Mouse (Mus musculus) kidney, embryonic 15.5 days (tissue): ENCODE results near the gene Me3. TPM values are rescaled to one million over a fixed set of nuclear protein-coding genes. Genes with fewer than 3 reads are reported as not detected.

Experiments used
- ATAC-seq: fragments of 200-750 bp; cut with Nextera tagmentation; replicated peaks from 2 replicates; pipeline ENCODE4 v1.8.0; 2017; ENCODE audit warnings: moderate TSS enrichment; ENCODE audit not compliant: low FRiP score
- H3K27ac ChIP-seq: fragments of 300-500 bp; sonication (generic); 2 replicates; pipeline ENCODE4 v1.5.1; 2015; ENCODE audit warnings: mild to moderate bottlenecking, inconsistent platforms
- H3K27me3 ChIP-seq: fragments of 300-500 bp; sonication (generic); 2 replicates; pipeline ENCODE4 v1.6.1; 2015; ENCODE audit warnings: inconsistent platforms
- H3K36me3 ChIP-seq: fragments of 300-500 bp; sonication (generic); 2 replicates; pipeline ENCODE4 v1.6.1; 2015; ENCODE audit warnings: inconsistent platforms
- H3K4me1 ChIP-seq: fragments of 300-500 bp; sonication (generic); 2 replicates; pipeline ENCODE4 v1.6.1; 2015; ENCODE audit warnings: inconsistent platforms
- H3K4me2 ChIP-seq: fragments of 300-500 bp; sonication (generic); 2 replicates; pipeline ENCODE4 v1.6.1; 2015; ENCODE audit warnings: moderate library complexity, mild to moderate bottlenecking, inconsistent platforms
- H3K4me3 ChIP-seq: fragments of 300-500 bp; sonication (generic); replicated peaks from 2 replicates; pipeline ENCODE4 v1.5.1; 2015; ENCODE audit warnings: mild to moderate bottlenecking, inconsistent platforms
- H3K9ac ChIP-seq: fragments of 300-500 bp; sonication (generic); 2 replicates; pipeline ENCODE4 v1.6.1; 2015; ENCODE audit warnings: mild to moderate bottlenecking, inconsistent platforms
- H3K9me3 ChIP-seq: fragments of 300-500 bp; sonication (generic); replicated peaks from 2 replicates; pipeline ENCODE4 v1.6.1; 2016; ENCODE audit warnings: inconsistent platforms
- WGBS: fragments of 180-500 bp; shearing (Covaris S2); methylation state at CpG from one replicate; pipeline ENCODE4 v1.1.7; 2015; ENCODE audit warnings: mixed read lengths; 5-methylcytosine and 5-hydroxymethylcytosine counted together
- polyA plus RNA-seq: library from polyadenylated mRNA; unstranded; fragments of >200 nt; fragmentation: Nextera tagmentation; extraction: Ambion mirVana; gene quantifications from 2 replicates; pipeline ENCODE4 v1.2.1, GENCODE M21; 2015

Gene Me3
- polyA plus RNA-seq, 1 experiment from 2014 or later: 11.4 TPM

GRCm38 (mm10) chr7:89798358-89799020 is 166.3 kb downstream of the Me3 start:
- Histone ChIP-seq H3K27ac (no peak overlapping the region), H3K4me1 (no peaks in the 10 kb centered on the region), H3K27me3 (no peaks in the 10 kb centered on the region), H3K36me3 (no peaks in the 10 kb centered on the region), H3K4me3 (no peak overlapping the region), H3K4me2 (no peak overlapping the region), H3K9me3 (no peaks in the 10 kb centered on the region), H3K9ac (no peak overlapping the region)
- no peak for ATAC-seq
- WGBS: 60% methylated on average over 8 of the region's 8 CpGs

- H3K4me3 ChIP-seq: no peak overlapping the region
- H3K9me3 ChIP-seq: no peaks in the 10 kb centered on the region
- no peak overlapping the region for H3K9ac ChIP-seq
- WGBS: 55% methylated on average over 3 of the region's 3 CpGs
- H3K4me1 ChIP-seq: no peaks in the 10 kb centered on the region
- no peak overlapping the region for H3K27ac ChIP-seq
- H3K27me3 ChIP-seq: no peaks in the 10 kb centered on the region
- no peaks in the 10 kb centered on the region for H3K36me3 ChIP-seq
- H3K4me2 ChIP-seq: no peak overlapping the region
- no peak for ATAC-seq
These were observed 170.3 kb downstream of the Me3 start for GRCm38 (mm10) chr7:89802447-89802846.

- 85% methylated on average over 4 of the region's 4 CpGs for WGBS
- H3K4me1 ChIP-seq: no peaks in the 10 kb centered on the region
- no peaks in the 10 kb centered on the region for H3K9me3 ChIP-seq
- no peaks in the 10 kb centered on the region for H3K36me3 ChIP-seq
- no peak for ATAC-seq
- H3K4me3 ChIP-seq: no peak overlapping the region
- no peak overlapping the region for H3K27ac ChIP-seq
- no peaks in the 10 kb centered on the region for H3K27me3 ChIP-seq
- no peak overlapping the region for H3K9ac ChIP-seq
- no peak overlapping the region for H3K4me2 ChIP-seq
These were observed 171.8 kb downstream of the Me3 start for GRCm38 (mm10) chr7:89803966-89804365.

GRCm38 (mm10) chr7:89809400-89809799 is 177.2 kb downstream of the Me3 start:
- H3K4me2 ChIP-seq: no peak overlapping the region
- H3K9me3 ChIP-seq: no peaks in the 10 kb centered on the region
- no peaks in the 10 kb centered on the region for H3K36me3 ChIP-seq
- no peaks in the 10 kb centered on the region for H3K4me1 ChIP-seq
- 47% methylated on average over 2 of the region's 2 CpGs for WGBS
- H3K27me3 ChIP-seq: no peaks in the 10 kb centered on the region
- H3K9ac ChIP-seq: no peak overlapping the region
- no peak overlapping the region for H3K4me3 ChIP-seq
- H3K27ac ChIP-seq: no peak overlapping the region
- ATAC-seq: no peak

GRCm38 (mm10) chr7:89828436-89829065 is 196.4 kb downstream of the Me3 start:
- H3K9ac ChIP-seq: no peak overlapping the region
- H3K27me3 ChIP-seq: no peaks in the 10 kb centered on the region
- no peaks in the 10 kb centered on the region for H3K9me3 ChIP-seq
- H3K4me2 ChIP-seq: no peak overlapping the region
- no peaks in the 10 kb centered on the region for H3K36me3 ChIP-seq
- ATAC-seq: no peak
- no peak overlapping the region for H3K27ac ChIP-seq
- WGBS: 76% methylated on average over 4 of the region's 4 CpGs
- 0 out of 2 replicates have a peak, but pooled peaks cover 3% of the 10 kb centered on the region for H3K4me1 ChIP-seq
- no peak overlapping the region for H3K4me3 ChIP-seq

- Histone ChIP-seq H3K27ac (no peak overlapping the region), H3K36me3 (no peaks in the 10 kb centered on the region), H3K4me1 (0 out of 2 replicates have a peak, but pooled peaks cover 3% of the 10 kb centered on the region), H3K27me3 (no peaks in the 10 kb centered on the region), H3K4me3 (no peak overlapping the region), H3K9ac (no peak overlapping the region), H3K4me2 (no peak overlapping the region), H3K9me3 (no peaks in the 10 kb centered on the region)
- peak; percentile 76 for ATAC-seq
- WGBS: 42% methylated on average over 7 of the region's 7 CpGs
These were observed 197.0 kb downstream of the Me3 start for GRCm38 (mm10) chr7:89829201-89829600.

- no peak for ATAC-seq
- no peak overlapping the region for H3K4me3 ChIP-seq
- no peaks in the 10 kb centered on the region for H3K36me3 ChIP-seq
- 0 out of 2 replicates have a peak, but pooled peaks cover 3% of the 10 kb centered on the region for H3K4me1 ChIP-seq
- no peak overlapping the region for H3K4me2 ChIP-seq
- H3K9me3 ChIP-seq: no peaks in the 10 kb centered on the region
- H3K27ac ChIP-seq: no peak overlapping the region
- H3K27me3 ChIP-seq: no peaks in the 10 kb centered on the region
- 90% methylated on average over 8 of the region's 8 CpGs for WGBS
- no peak overlapping the region for H3K9ac ChIP-seq
These were observed 201.3 kb downstream of the Me3 start for GRCm38 (mm10) chr7:89833521-89833920.

- no peaks in the 10 kb centered on the region for H3K27me3 ChIP-seq
- H3K4me3 ChIP-seq: no peak overlapping the region
- no peak for ATAC-seq
- no peaks in the 10 kb centered on the region for H3K9me3 ChIP-seq
- no peak overlapping the region for H3K27ac ChIP-seq
- no peak overlapping the region for H3K4me2 ChIP-seq
- H3K4me1 ChIP-seq: no peaks in the 10 kb centered on the region
- H3K36me3 ChIP-seq: no peaks in the 10 kb centered on the region
- 73% methylated on average over 8 of the region's 8 CpGs for WGBS
- H3K9ac ChIP-seq: no peak overlapping the region
These were observed 203.4 kb downstream of the Me3 start for GRCm38 (mm10) chr7:89835566-89835965.

GRCm38 (mm10) chr7:89836676-89837075 is 204.5 kb downstream of the Me3 start:
- H3K9ac ChIP-seq: no peak overlapping the region
- H3K27ac ChIP-seq: no peak overlapping the region
- WGBS: 95% methylated on average over 7 of the region's 7 CpGs
- 0 out of 2 replicates have a peak, but pooled peaks cover 2% of the 10 kb centered on the region for H3K4me1 ChIP-seq
- no peak overlapping the region for H3K4me3 ChIP-seq
- no peak for ATAC-seq
- no peaks in the 10 kb centered on the region for H3K27me3 ChIP-seq
- no peak overlapping the region for H3K4me2 ChIP-seq
- no peaks in the 10 kb centered on the region for H3K36me3 ChIP-seq
- no peaks in the 10 kb centered on the region for H3K9me3 ChIP-seq

GRCm38 (mm10) chr7:89837841-89838240 is 205.6 kb downstream of the Me3 start:
- Histone ChIP-seq H3K9me3 (no peaks in the 10 kb centered on the region), H3K36me3 (no peaks in the 10 kb centered on the region), H3K27me3 (no peaks in the 10 kb centered on the region), H3K4me1 (0 out of 2 replicates have a peak, but pooled peaks cover 3% of the 10 kb centered on the region), H3K4me2 (no peak overlapping the region), H3K27ac (no peak overlapping the region), H3K4me3 (no peak overlapping the region), H3K9ac (no peak overlapping the region)
- ATAC-seq: no peak
- 40% methylated on average over 4 of the region's 4 CpGs for WGBS

- 78% methylated on average over 8 of the region's 8 CpGs for WGBS
- no peak overlapping the region for H3K27ac ChIP-seq
- no peak overlapping the region for H3K4me3 ChIP-seq
- no peaks in the 10 kb centered on the region for H3K9me3 ChIP-seq
- peaks cover 2% of the 10 kb centered on the region; the same call in 1 of the 2 replicates for H3K27me3 ChIP-seq
- no peak overlapping the region for H3K4me2 ChIP-seq
- ATAC-seq: no peak
- no peaks in the 10 kb centered on the region for H3K36me3 ChIP-seq
- no peak overlapping the region for H3K9ac ChIP-seq
- H3K4me1 ChIP-seq: 0 out of 2 replicates have a peak, but pooled peaks cover 3% of the 10 kb centered on the region
These were observed 207.5 kb downstream of the Me3 start for GRCm38 (mm10) chr7:89839721-89840120.

- H3K4me2 ChIP-seq: peak overlapping the region; percentile 27
- H3K27me3 ChIP-seq: peaks cover 5% of the 10 kb centered on the region; the same call in 1 of the 2 replicates
- H3K36me3 ChIP-seq: no peaks in the 10 kb centered on the region
- H3K4me3 ChIP-seq: no peak overlapping the region
- H3K9me3 ChIP-seq: no peaks in the 10 kb centered on the region
- H3K4me1 ChIP-seq: 0 out of 2 replicates have a peak, but pooled peaks cover 3% of the 10 kb centered on the region
- 27% methylated on average over 15 of the region's 15 CpGs for WGBS
- no peak overlapping the region for H3K27ac ChIP-seq
- H3K9ac ChIP-seq: no peak overlapping the region
- peak; percentile 75 for ATAC-seq
These were observed 209.6 kb downstream of the Me3 start for GRCm38 (mm10) chr7:89841670-89842403.
